Mouse (Mus musculus) mature B cell (primary cell): ENCODE results near the gene Ormdl2.

Source experiments
- in situ Hi-C: fragments of 300-500 bp; cut with MboI; formaldehyde crosslinking; loops from 2 replicates; pipeline ENCODE4 v1.14.3; 2019

Gene Ormdl2

GRCm38 (mm10) chr10:128803771-128804270, 17.6 kb downstream of the Ormdl2 start, which contains the start of gene Dnajc14:
Gene Dnajc14, plus strand, starts transcription at chr10:128804062.
- in situ Hi-C loops: no loop called here

GRCm38 (mm10) chr10:128803361-128803760, 18.1 kb downstream of the Ormdl2 start:
- in situ Hi-C loops: no loop called here

GRCm38 (mm10) chr10:128802956-128803355, 18.5 kb downstream of the Ormdl2 start:
- in situ Hi-C loops: no loop called here

GRCm38 (mm10) chr10:128801981-128802495, 19.4 kb downstream of the Ormdl2 start:
- in situ Hi-C loops: no loop called here

- in situ Hi-C loops: no loop called here
Measured at GRCm38 (mm10) chr10:128798676-128799075, 22.8 kb downstream of the Ormdl2 start.

GRCm38 (mm10) chr10:128795581-128795980, 25.9 kb downstream of the Ormdl2 start:
- in situ Hi-C loops: no loop called here

GRCm38 (mm10) chr10:128794391-128794790, 27.1 kb downstream of the Ormdl2 start:
- in situ Hi-C loops: no loop called here

GRCm38 (mm10) chr10:128793258-128793657, 28.2 kb downstream of the Ormdl2 start:
- in situ Hi-C loops: no loop called here

- in situ Hi-C loops: no loop called here
Measured at GRCm38 (mm10) chr10:128792041-128792440, 29.4 kb downstream of the Ormdl2 start.

GRCm38 (mm10) chr10:128790398-128791124, 30.9 kb downstream of the Ormdl2 start, which contains the start of gene Mmp19:
Gene Mmp19, plus strand, starts transcription at chr10:128790910.
- in situ Hi-C loops: no loop called here

- in situ Hi-C loops: no loop called here
Measured at GRCm38 (mm10) chr10:128780200-128780599, 41.2 kb downstream of the Ormdl2 start.

- in situ Hi-C loops: no loop called here
Measured at GRCm38 (mm10) chr10:128779011-128779795, 42.2 kb downstream of the Ormdl2 start.

GRCm38 (mm10) chr10:128778441-128778840, 43.0 kb downstream of the Ormdl2 start:
- in situ Hi-C loops: no loop called here

GRCm38 (mm10) chr10:128773685-128774084, 47.8 kb downstream of the Ormdl2 start:
- in situ Hi-C loops: no loop called here

- in situ Hi-C loops: no loop called here
Measured at GRCm38 (mm10) chr10:128772895-128773294, 48.5 kb downstream of the Ormdl2 start.
